Mouse (Mus musculus): ENCODE measurements at regions not wholly inside any gene's neighbourhood (a gene's known extent, or its start where the extent isn't known, plus 50 kb on each side); places are given as distances from the start of the nearest gene placed in this dataset.
A peak's percentile ranks its signal among the peaks of the same experiment; 100 is the strongest.

- no peak for ATAC-seq (ENCODE audit: insufficient number of reproducible peaks, low FRiP score, low TSS enrichment)
Measured at GRCm38 (mm10) chr3:149045343-149045742, 55.0 kb upstream of the Adgrl2 start.

DNA sequence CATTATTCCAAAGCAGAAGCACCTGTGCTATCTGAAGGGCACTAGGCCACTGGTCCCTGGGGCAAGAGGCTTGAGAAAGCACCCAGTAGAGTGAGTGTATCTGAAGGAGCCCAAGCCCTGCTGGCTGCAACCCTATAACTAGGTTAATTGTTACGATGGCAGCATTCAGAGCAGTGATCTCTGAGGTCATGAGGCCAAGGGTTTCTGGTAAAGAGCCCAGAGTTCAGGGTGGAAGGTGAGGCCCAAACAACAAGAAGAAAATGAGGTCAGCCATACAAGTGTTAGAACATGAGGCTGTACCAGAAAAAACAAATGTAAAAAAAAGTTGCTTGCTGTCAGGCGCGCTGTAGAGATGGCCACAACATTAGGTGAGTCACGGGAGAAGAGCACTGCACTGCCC, 53.5 kb upstream of the Adgrl2 start:
- no peak for ATAC-seq (ENCODE audit: insufficient number of reproducible peaks, low FRiP score, low TSS enrichment)

GRCm38 (mm10) chr3:149042527-149042926, 52.2 kb upstream of the Adgrl2 start:
- 0 out of 2 replicates have a peak, but pooled peaks have one; percentile 15 for ATAC-seq (ENCODE audit: insufficient number of reproducible peaks, low FRiP score, low TSS enrichment)

GRCm38 (mm10) chr3:149041188-149041587, 50.8 kb upstream of the Adgrl2 start:
- no peak for ATAC-seq (ENCODE audit: insufficient number of reproducible peaks, low FRiP score, low TSS enrichment)

Measured in cerebellum, adult (tissue).